Mouse (Mus musculus) frontal cortex, postnatal 25 days (tissue): ENCODE data around the gene Ccng2.
A peak's percentile ranks its signal among the peaks of the same experiment; 100 is the strongest.

ENCODE experiments used
- DNase-seq, 2 experiments: peaks; one replicate each; pipeline ENCODE4 v3.0.0; 2022; ENCODE audit warnings: low spot score in 2 of 2

The Ccng2 gene

GRCm38 (mm10) chr5:93263396-93264075 lies 3.5 kb upstream of the Ccng2 start:
- DNase-seq, result no peak

- DNase-seq, result no peak
These were observed 2.8 kb upstream of the Ccng2 start for GRCm38 (mm10) chr5:93264136-93264700.

- DNase-seq, result no peak
These were observed 1.8 kb upstream of the Ccng2 start for GRCm38 (mm10) chr5:93265164-93265800.

- DNase-seq, result no peak
These were observed 1.1 kb upstream of the Ccng2 start for GRCm38 (mm10) chr5:93265801-93266580.

GRCm38 (mm10) chr5:93267851-93268606 lies 972 bp downstream of the Ccng2 start:
- peak; percentile 55 to 62 for DNase-seq

- DNase-seq, result no peak
These were observed 3.0 kb downstream of the Ccng2 start for GRCm38 (mm10) chr5:93270095-93270494.

GRCm38 (mm10) chr5:93270721-93271120 lies 3.7 kb downstream of the Ccng2 start:
- DNase-seq, result no peak

- no peak for DNase-seq
These were observed 15.5 kb downstream of the Ccng2 start for GRCm38 (mm10) chr5:93282446-93283107.

- no peak for DNase-seq
These were observed 16.1 kb downstream of the Ccng2 start for GRCm38 (mm10) chr5:93283109-93283508.

GRCm38 (mm10) chr5:93288553-93288952 lies 21.5 kb downstream of the Ccng2 start:
- DNase-seq, result no peak

GRCm38 (mm10) chr5:93290282-93290681 lies 23.2 kb downstream of the Ccng2 start:
- DNase-seq, result no peak

- no peak for DNase-seq
These were observed 29.3 kb downstream of the Ccng2 start for GRCm38 (mm10) chr5:93296341-93296746.

- DNase-seq, result no peak
These were observed 29.7 kb downstream of the Ccng2 start for GRCm38 (mm10) chr5:93296754-93297153.

GRCm38 (mm10) chr5:93297311-93297710 lies 30.3 kb downstream of the Ccng2 start:
- DNase-seq, result no peak

GRCm38 (mm10) chr5:93305126-93305830 lies 38.2 kb downstream of the Ccng2 start:
- no peak for DNase-seq

GRCm38 (mm10) chr5:93308909-93309308 lies 41.9 kb downstream of the Ccng2 start:
- DNase-seq, result no peak

GRCm38 (mm10) chr5:93323320-93324001 lies 56.4 kb downstream of the Ccng2 start:
- DNase-seq, result no peak
